Mouse (Mus musculus) bone marrow, adult 2 months (tissue): ENCODE measurements around the gene Sik1. TPM values are rescaled to one million over a fixed set of nuclear protein-coding genes. Genes with fewer than 3 reads are reported as not detected.
A peak's percentile ranks its signal among the peaks of the same experiment; 100 is the strongest.

Source experiments
- H3K27ac ChIP-seq: fragments of 200-500 bp; 2 replicates; pipeline ENCODE4 v1.5.1; 2012; ENCODE audit warnings: low read depth, mild to moderate bottlenecking, control low read depth, inconsistent platforms, low read length; ENCODE audit not compliant: control insufficient read depth, poor library complexity, insufficient read depth
- H3K4me1 ChIP-seq: fragments of 200-500 bp; 2 replicates; pipeline ENCODE4 v1.6.1; 2011; ENCODE audit warnings: low read length; ENCODE audit not compliant: control insufficient read depth, insufficient read depth
- H3K4me3 ChIP-seq: fragments of 200-500 bp; replicated peaks from 2 replicates; pipeline ENCODE3; 2011; ENCODE audit warnings: mild to moderate bottlenecking, low read depth, low read length, control low read depth; ENCODE audit not compliant: control insufficient read depth
- CTCF ChIP-seq: fragments of 200-500 bp; IDR thresholded peaks from 2 replicates; pipeline ENCODE4 v1.5.1; 2011; ENCODE audit warnings: low read length, control low read depth; ENCODE audit not compliant: control insufficient read depth, insufficient read depth
- POLR2A ChIP-seq: fragments of 200-500 bp; IDR thresholded peaks from 2 replicates; pipeline ENCODE4 v1.6.1; 2011; ENCODE audit warnings: low read depth, mild to moderate bottlenecking, control low read depth, low read length, borderline replicate concordance; ENCODE audit not compliant: control insufficient read depth
- WGBS: fragments of 180-500 bp; shearing (Covaris S2); methylation state at CpG from one replicate; pipeline ENCODE4 v1.1.7; 2018; 5-methylcytosine and 5-hydroxymethylcytosine counted together
- polyA plus RNA-seq: library from polyadenylated mRNA; stranded (reverse); fragments of >200 nt; gene quantifications from 2 replicates; pipeline ENCODE4 v1.2.4, GENCODE M21; 2011; ENCODE audit warnings: low replicate concordance; ENCODE audit not compliant: missing spikeins, insufficient read depth, insufficient read length

The Sik1 gene
- polyA plus RNA-seq, 1 experiment: 42.9 TPM

DNA sequence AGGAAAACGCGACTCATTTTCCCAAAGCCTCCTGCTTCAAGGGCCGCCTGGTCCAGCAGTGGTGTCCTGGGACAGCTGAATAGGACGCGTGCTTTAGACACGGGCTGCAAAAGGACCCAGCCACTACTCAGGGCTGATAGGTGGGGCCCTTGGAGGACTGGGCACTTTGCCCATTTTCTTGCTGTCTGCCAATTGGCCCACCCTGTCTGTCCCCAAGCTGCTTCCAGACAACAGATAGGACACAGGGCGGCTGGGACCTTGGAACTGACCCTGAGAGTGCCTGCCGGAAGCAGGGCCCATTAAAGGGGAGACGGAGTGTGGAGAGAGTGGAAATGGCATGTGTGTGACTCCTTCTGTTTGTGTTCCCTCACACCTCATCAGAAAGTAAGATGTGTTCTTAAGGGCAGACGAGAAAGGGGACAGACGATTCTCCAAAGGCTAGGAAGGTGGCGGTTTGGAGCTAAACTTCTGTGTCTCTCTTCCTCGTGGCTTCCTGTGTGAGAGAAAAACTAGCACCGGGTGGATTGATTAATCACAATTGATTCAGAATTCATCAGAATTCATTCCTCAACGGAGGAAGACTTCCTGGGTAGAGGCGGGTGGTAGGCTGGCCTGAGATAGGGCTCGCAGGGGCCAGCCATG, 1.0 kb upstream of the Sik1 start:
- Histone ChIP-seq H3K4me1 (no peaks in the 10 kb centered on the region; the same call in 1 of the 2 replicates), H3K4me3 (no peak overlapping the region), H3K27ac (no peak overlapping the region)
- no peak for TF ChIP-seq POLR2A
- TF ChIP-seq CTCF: no peak
- WGBS: 38% methylated on average over 17 of the region's 17 CpGs

DNA sequence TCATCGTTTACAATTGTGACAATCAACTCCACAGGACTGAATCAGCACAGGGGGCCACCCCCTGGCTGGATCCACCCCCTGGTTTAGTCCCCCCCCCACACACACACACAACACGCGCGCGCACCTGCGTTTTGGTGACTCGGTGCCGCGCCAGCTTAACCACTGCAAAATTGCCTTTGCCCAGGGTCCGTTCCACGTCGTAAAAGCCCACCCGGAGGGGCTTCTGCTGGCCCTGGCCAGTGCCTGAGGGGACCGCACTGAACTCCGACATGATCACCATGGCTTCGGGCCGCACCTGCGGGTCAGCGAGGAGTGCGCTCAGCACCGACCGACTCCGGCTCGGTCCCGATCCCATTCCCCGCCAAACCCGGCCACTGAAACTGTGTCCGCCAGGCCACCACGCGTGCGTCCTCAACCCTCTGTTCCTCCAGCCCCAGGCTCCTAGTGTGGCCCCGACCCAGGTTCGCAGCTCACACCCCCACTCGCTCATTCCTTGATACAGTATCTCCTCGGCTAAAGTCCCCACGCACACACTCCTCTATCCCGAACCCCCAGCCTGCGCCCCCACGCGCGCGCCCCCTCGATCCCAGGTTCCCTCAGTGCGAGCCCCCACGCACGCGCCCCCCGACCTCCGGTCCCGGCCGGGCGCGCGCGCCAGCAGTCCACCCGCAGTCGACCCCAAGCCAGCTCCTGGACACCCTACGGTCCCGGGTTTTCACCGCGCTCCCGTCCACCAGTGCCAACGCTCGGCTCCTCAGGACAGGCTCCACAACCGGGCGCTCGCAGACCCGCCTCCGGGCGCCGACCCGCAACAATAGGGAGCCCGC, 621 bp downstream of the Sik1 start:
- no peak for TF ChIP-seq CTCF
- TF ChIP-seq POLR2A: peak; percentile 47; the same call in 1 of the 2 replicates
- Histone ChIP-seq H3K4me3 (peak overlapping the region; percentile 83), H3K27ac (peak overlapping the region; percentile 97), H3K4me1 (no peaks in the 10 kb centered on the region; the same call in 1 of the 2 replicates)
- 1% methylated on average over 73 of the region's 73 CpGs for WGBS

DNA sequence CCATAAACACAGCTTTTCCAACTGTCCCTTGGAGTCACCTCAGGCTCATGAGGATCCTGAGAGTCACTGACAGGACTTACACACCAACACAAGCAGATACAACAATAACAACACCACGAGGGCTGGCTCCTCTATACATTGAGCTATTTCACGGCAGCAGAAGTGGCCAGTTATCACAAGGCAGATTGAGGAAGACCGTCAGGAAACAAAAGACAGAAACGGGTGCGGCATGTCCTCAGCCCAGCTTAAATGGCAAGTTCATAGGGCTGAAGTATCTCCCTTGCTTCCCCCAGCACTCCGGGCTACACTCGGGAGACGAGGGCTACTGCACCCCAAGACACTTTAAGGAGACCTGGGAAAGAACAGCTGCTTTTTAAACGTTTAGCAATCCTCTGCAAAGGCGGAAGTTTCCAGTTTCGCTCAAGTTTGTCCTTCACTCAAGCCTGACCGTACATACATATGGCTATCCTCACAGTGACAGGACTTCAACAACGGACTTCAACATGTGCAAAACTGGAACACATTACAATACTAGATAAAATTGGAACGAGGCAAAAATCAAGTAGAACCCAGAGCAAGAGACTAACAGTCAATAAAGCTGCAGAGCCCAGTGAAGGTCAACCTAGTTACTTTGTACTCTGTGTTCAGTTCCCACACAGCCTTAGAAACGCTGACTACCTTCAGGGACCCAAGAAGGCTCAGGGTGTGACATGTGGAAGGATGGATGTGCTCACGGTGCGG, 2.0 kb downstream of the Sik1 start:
- peak overlapping the region; percentile 75 for H3K4me3 ChIP-seq
- WGBS: 10% methylated on average over 17 of the region's 17 CpGs
- no peak for TF ChIP-seq CTCF
- 0 out of 2 replicates have a peak, but pooled peaks have one; percentile 30 for TF ChIP-seq POLR2A

DNA sequence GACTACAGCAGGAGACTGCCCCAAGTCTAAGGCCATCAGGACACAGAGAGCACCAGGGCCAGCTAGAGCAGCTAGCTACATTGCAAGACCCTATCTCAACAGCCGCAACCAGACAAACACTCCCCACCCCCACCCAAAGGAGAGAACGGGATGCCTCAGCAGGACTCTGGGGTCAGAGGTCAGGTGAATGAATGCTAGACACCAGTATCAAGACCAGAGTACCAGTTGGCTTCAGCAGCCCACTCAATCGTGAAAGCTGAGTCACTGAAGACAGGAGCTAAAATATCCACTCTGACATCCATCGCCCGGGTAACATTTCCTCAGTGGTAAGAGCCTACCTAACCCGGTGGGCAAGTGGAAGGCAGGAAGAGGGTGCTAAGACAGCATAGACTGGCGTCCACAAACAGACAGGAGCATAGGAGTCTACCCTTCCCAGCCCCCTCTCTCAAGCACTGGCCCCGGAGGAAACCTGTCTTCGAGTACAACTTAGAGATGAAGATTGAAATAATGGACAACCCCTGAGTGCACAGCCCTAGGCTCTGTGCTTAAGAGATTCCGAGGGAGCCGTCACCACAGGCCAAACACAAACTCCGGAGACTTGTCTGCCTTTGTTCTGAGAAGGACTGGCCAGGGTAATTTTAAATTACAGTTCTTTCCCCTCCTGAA, 2.7 kb downstream of the Sik1 start:
- Histone ChIP-seq H3K4me1 (no peaks in the 10 kb centered on the region; the same call in 1 of the 2 replicates), H3K27ac (peak overlapping the region; percentile 89), H3K4me3 (peak overlapping the region; percentile 44)
- 41% methylated on average over 12 of the region's 12 CpGs for WGBS
- TF ChIP-seq POLR2A (no peak), CTCF (no peak)

More for the DNA sequence above, 2.0 kb downstream of the Sik1 start:
- Histone ChIP-seq H3K27ac (peak overlapping the region; percentile 89), H3K4me1 (no peaks in the 10 kb centered on the region; the same call in 1 of the 2 replicates)

DNA sequence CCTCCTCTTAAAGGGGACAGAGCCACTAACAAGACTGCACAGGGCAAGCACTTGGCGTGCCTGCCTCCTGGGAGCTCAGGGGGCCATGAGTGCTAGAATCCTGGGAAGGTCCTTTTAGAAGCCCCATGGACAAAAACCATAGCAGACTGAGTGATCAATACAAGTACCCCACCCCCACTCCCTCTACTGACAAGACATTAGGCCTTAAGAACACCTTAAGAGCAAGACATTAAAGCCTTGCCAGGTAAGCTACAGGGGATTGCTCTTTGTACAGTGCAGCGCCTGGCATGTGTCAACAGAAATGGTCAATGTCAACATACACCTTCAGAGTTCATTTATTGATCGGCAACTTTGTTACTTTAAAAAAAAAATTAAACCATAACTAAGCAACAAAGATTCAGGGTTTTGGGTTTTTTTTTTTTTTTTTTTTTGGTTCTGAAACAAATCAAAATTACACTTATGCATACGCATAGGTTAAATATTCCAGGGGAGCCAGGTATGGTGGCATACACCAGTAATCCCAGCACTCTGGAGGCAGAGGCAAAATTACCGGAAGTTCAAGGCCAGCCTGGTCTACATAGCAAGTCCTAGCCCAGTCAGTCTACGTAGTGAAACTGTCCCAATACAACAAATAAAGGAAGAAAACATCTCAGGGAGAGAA, 3.7 kb downstream of the Sik1 start:
- WGBS: 87% methylated on average over 6 of the region's 6 CpGs
- Histone ChIP-seq H3K4me3 (no peak overlapping the region), H3K4me1 (no peaks in the 10 kb centered on the region; the same call in 1 of the 2 replicates), H3K27ac (no peak overlapping the region)
- TF ChIP-seq POLR2A (no peak), CTCF (no peak)

DNA sequence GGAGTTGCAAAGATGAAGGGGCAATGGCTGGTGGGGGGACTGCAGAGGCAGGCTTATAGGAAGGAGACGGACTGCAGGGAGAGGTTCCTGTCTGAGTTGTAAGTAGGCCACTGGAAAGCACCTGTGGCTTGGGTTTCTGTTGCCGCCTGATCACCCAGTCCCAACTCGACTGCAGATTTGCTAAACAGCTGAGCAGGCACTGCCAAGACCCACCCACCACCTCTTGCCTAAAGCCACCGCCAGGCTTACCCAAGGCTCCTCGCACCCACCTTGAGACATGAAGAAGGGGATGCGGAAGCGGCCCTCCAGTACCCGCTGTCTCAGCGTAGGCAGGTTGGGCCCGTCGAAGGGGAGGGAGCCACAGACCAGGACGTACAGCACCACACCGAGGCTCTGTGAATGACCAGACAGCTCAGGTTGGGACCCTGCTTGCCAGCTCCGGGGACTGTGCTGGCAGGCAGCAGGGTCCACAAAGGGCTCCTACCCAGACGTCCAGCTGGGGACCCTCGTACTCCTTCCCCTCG, 5.1 kb downstream of the Sik1 start:
- WGBS: 89% methylated on average over 17 of the region's 17 CpGs
- Histone ChIP-seq H3K4me3 (no peak overlapping the region), H3K27ac (no peak overlapping the region), H3K4me1 (no peaks in the 10 kb centered on the region; the same call in 1 of the 2 replicates)
- TF ChIP-seq CTCF (no peak), POLR2A (no peak)

DNA sequence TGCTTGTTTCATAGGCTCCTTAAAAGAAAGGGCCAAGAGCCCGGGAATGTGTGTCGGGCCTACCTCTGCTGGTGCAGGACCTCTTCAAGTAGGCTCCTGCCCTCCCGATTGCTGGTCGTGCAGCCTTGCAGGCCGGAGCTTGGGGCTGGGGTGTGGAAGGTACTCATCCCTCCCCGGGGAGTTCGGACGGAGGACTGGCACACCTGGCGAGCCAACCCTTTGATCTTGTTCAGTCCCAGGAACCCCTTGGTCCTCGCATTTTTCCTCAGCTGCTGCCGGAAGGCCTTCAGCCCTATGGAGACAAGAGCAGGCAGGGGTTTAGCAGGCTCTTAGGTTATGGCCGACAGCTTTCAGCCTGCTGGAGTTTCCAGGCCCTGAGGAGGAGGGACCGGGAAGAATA, 8.6 kb downstream of the Sik1 start:
- H3K4me1 ChIP-seq: peaks cover 3% of the 10 kb centered on the region
- TF ChIP-seq POLR2A (no peak), CTCF (no peak)
- H3K4me3 ChIP-seq: no peak overlapping the region
- H3K27ac ChIP-seq: no peak overlapping the region
- WGBS: 88% methylated on average over 13 of the region's 13 CpGs

DNA sequence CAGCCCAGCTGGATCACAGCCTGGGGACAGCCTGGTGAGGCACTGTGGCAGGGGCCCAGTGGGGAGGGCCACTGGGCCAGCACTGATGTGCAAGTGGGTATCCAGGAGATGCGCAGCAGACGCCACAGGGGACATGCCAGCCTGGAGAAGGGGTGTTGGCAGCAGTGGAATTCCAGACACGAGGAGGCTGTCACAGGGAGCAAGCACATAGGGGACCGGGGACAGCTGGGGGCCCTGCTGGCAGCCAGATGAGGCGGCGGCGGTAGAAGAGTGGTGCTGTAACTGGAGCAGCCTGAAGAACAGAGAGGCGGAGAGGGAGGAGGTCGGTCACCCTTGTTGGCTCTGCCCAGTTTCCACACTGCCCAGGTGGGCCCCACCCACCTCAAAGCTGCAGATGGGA, 9.3 kb downstream of the Sik1 start:
- TF ChIP-seq POLR2A (no peak), CTCF (no peak)
- Histone ChIP-seq H3K27ac (no peak overlapping the region), H3K4me1 (peaks cover 6% of the 10 kb centered on the region), H3K4me3 (no peak overlapping the region)
- WGBS: 87% methylated on average over 9 of the region's 9 CpGs
